Mouse (Mus musculus): ENCODE data around the gene Thap12.

Thap12 gene

DNA sequence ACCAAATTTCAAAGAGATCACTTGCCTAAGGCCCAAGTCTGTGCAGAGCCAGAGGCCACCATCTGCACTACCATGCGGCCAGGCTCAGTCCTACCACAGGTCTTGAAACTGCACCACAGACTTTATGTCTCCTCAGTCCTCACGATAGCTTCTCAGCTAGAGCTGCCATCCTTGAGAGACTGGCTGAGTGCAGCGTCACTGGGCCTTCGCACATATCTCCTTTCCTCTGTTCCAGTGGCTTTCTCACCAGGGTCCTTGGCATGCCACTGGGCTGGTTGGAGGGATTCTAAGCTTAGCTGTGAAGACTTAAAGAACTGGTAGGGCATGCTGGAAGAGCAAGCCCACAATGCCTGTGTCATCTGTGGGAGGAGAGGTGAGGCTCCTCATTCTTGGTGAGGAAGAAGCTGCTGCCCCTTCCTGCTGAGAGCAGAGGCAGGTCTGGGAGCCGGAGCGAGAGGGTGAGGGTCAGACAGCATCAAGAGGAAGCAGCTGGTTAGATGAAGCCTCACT lies 22.8 kb downstream of the Thap12 start:
- ChIA-PET CTCF (interaction anchor here in 1 of 4 experiments (0.6 kb wide), 1 partner anchor 223 kb away, joined by 7 read pairs; no protein-coding TSS in a partner anchor), POLR2A (interaction anchor here in 1 of 4 experiments (1.5 to 1.8 kb wide), 3 partner anchors 9 to 69 kb away, joined by 3 to 6 read pairs (median 5); partner anchors contain the start of gene Emsy)

DNA sequence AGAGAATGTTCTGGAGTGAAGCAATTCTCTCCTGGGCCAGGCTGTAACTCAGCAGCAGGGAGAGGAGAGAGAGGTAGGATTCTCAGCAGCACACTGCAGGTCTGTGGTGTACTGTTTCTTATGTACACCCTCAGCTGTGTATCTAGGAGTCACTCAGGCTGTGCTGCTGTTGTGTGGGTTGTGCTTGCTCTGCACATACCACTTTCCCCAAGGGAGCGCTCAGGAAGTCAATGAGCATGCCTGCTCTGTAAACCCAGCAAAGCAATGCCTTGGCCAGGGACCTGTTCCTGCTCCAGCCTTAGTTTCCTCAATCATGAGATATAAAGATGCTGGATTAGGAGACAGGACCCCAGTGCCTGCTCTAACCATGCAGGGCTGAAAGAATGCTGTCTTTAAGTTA lies 25.1 kb downstream of the Thap12 start:
- POLR2A ChIA-PET = no interaction called here

GRCm38 (mm10) chr7:98728499-98728898 lies 25.6 kb downstream of the Thap12 start:
- ChIA-PET CTCF (interaction anchor here in 3 of 4 experiments (0.7 to 2.2 kb wide), 6 partner anchors 15 to 183 kb away, joined by 3 to 22 read pairs (median 6); no protein-coding TSS in a partner anchor), POLR2A (interaction anchor here in 2 of 4 experiments (0.6 to 2.0 kb wide), 4 partner anchors 24 to 601 kb away, joined by 3 to 5 read pairs (median 3); partner anchors contain the start of gene Thap12 (in 1 of the 2))

More for the DNA sequence above, 25.1 kb downstream of the Thap12 start:
- CTCF ChIA-PET = interaction anchor here in 1 of 4 experiments (0.6 kb wide), 1 partner anchor 367 kb away, joined by 4 read pairs; the partner anchor contains the start of gene Tsku

DNA sequence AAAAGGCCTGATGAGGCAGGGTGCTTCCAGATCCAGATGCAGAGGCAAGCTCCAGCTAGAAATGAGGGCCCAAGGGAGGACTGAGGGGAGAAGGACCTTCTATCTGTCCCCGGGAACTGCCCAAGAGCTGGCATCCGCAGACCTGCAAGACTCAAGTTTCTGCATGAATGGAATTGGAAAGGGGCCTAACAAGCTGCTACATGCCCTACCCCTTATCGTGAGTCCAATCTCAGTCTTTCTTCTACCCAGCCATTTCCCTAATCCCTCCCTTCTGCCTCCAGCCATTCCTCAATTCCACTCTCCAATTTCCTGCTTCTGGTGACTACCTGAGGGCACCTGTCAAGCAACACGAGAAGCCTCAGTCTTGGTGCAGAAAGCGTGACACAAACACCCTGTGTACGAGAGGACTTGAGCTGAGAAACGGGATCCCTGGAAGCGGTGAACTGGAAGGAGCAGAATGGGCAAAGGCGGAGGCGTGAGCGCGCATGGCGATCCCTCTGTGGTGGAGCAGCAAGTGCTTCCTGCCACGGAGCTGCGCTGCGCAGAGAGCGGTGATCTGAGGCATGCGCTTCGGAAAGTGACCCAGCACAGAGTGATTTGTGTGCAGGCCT lies 26.9 kb downstream of the Thap12 start:
- POLR2A ChIA-PET = interaction anchor here (0.8 to 2.0 kb wide), 12 partner anchors 14 to 982 kb away, joined by 3 to 6 read pairs (median 3); partner anchors contain the start of genes Emsy (in 2 of the 4), Thap12 (in 1 of the 4) and Uvrag (in 1 of the 4)
- CTCF ChIA-PET = interaction anchor here (0.6 to 2.2 kb wide), 19 partner anchors 10 to 577 kb away, joined by 3 to 22 read pairs (median 3); no protein-coding TSS in a partner anchor

GRCm38 (mm10) chr7:98733958-98734357 lies 31.1 kb downstream of the Thap12 start:
- CTCF ChIA-PET = interaction anchor here (0.6 to 3.2 kb wide), 7 partner anchors 9 to 324 kb away, joined by 3 to 11 read pairs (median 3); no protein-coding TSS in a partner anchor
- POLR2A ChIA-PET = interaction anchor here in 2 of 4 experiments (0.8 to 1.5 kb wide), 5 partner anchors 12 to 1469 kb away, joined by 3 to 6 read pairs (median 3); partner anchors contain the start of gene Thap12 (in 1 of the 2)

DNA sequence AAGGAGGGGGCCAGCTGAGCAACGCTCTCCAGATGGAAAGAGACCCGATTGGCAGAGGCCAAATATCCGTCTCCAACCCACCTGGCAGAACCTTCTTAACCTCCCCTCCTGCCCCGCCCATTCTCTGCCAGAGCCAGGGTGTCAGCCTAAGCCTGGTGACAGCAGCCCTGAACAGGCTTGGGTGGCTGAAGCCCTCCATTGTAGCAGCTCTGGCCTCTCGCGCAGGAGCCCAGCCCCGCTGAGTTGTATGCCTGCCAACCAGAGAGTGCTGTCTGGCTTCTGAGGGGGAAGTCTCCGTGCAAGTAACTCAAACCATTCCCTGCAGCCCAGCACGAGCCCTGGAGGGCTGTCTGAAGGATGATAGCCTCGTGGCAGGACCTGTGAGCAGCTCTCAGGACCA lies 32.0 kb downstream of the Thap12 start:
- CTCF ChIA-PET = interaction anchor here (0.6 to 3.2 kb wide), 8 partner anchors 9 to 279 kb away, joined by 3 to 11 read pairs (median 3); no protein-coding TSS in a partner anchor
- POLR2A ChIA-PET = interaction anchor here in 2 of 4 experiments (1.0 to 1.5 kb wide), 3 partner anchors 31 to 80 kb away, joined by 3 to 6 read pairs (median 3); partner anchors contain the start of gene Thap12 (in 1 of the 2)

DNA sequence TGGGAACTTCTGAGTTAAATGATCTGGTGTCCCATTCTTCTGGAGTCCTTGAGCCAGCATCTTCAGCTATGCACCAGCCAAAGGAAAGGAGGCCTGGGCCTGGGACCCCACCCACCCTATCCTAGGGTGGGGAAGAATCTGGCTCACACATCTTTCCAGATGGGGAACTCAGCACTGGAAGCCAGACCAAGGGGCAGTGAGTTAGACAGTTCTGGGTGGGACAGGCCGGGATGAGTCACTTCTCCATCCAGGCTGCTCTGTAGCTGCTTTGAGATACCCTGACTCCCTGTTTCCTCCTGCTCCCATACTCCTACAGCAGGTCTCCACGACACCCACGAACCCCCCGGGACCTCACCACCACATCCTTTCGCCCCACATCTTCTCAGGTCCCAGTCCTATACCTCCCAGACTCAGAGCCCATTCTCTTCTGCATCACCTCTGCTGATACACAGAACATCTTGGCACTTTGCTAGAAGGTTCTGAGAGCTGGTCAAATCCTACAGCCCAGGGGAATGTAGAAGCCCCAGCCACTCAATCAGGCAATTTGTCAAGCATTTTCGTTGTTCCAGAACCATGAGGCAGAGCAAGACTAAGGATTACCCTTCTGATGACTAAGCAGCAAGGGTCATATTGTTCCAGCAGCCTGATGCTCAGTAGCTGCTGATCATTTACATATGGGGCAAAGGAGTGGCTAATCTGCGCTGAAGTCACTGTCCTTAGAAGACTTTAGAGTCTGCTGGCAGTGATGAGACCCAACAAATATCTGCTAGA lies 34.1 kb downstream of the Thap12 start:
- POLR2A ChIA-PET = interaction anchor here in 2 of 4 experiments (0.6 to 2.1 kb wide), 5 partner anchors 32 to 327 kb away, joined by 3 to 7 read pairs (median 3); partner anchors contain the start of gene Thap12 (in 1 of the 2)
- CTCF ChIA-PET = interaction anchor here in 2 of 4 experiments (0.9 to 3.2 kb wide), 4 partner anchors 8 to 342 kb away, joined by 3 to 11 read pairs (median 4); no protein-coding TSS in a partner anchor

DNA sequence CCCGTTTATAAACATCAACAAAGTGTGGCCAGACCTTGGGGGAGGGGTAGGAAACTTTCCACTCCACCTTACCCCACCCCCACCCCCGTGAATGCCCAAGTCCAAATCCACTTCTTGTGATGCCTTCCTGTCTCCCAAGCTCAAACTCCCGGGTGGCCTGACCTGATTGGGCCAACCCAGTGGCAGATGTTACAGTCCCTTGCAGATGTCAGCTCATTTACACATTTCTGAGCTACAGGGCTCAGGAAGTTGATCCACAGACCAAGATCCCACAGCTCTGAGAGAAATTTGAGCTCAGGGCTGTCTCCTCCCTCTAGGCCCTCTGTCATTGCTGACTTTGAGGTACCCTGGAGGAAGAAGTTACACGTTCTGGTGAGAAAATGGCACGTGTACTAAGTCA lies 37.5 kb downstream of the Thap12 start:
- ChIA-PET POLR2A (interaction anchor here in 2 of 4 experiments (0.6 to 2.0 kb wide), 5 partner anchors 9 to 123 kb away, joined by 3 to 6 read pairs (median 3); partner anchors contain the start of gene Wnt11 (in 1 of the 2)), CTCF (interaction anchor here in 3 of 4 experiments (0.6 to 1.8 kb wide), 10 partner anchors 9 to 592 kb away, joined by 3 to 7 read pairs (median 4); no protein-coding TSS in a partner anchor)

- ChIA-PET POLR2A (interaction anchor here in 1 of 4 experiments (0.8 to 1.5 kb wide), 2 partner anchors 40 to 93 kb away, joined by 3 read pairs; partner anchors contain the start of gene Thap12), CTCF (interaction anchor here (0.6 to 2.6 kb wide), 37 partner anchors 8 to 617 kb away, joined by 3 to 23 read pairs (median 4); partner anchors contain the start of gene Wnt11 (in 1 of the 4))
Measured at GRCm38 (mm10) chr7:98743312-98743711, 40.4 kb downstream of the Thap12 start.

GRCm38 (mm10) chr7:98750404-98750803 lies 47.5 kb downstream of the Thap12 start:
- ChIA-PET CTCF (interaction anchor here in 1 of 4 experiments (0.6 kb wide), 1 partner anchor 500 kb away, joined by 3 read pairs; no protein-coding TSS in a partner anchor), POLR2A (interaction anchor here in 1 of 4 experiments (1.1 kb wide), 1 partner anchor 8 kb away, joined by 4 read pairs; no protein-coding TSS in a partner anchor)

GRCm38 (mm10) chr7:98752680-98753079 lies 49.8 kb downstream of the Thap12 start:
- CTCF ChIA-PET = interaction anchor here in 1 of 4 experiments (1.6 kb wide), 1 partner anchor 9 kb away, joined by 3 read pairs; no protein-coding TSS in a partner anchor
- POLR2A ChIA-PET = no interaction called here

- ChIA-PET POLR2A (interaction anchor here in 1 of 4 experiments (1.0 kb wide), 1 partner anchor 100 kb away, joined by 4 read pairs; the partner anchor contains the start of gene Emsy), CTCF (interaction anchor here in 1 of 4 experiments (0.6 kb wide), 1 partner anchor 12 kb away, joined by 3 read pairs; no protein-coding TSS in a partner anchor)
Measured at GRCm38 (mm10) chr7:98756050-98756449, 53.1 kb downstream of the Thap12 start.

- CTCF ChIA-PET = interaction anchor here in 3 of 4 experiments (0.6 to 0.8 kb wide), 5 partner anchors 71 to 415 kb away, joined by 3 to 4 read pairs (median 3); partner anchors contain the start of gene Wnt11 (in 1 of the 3)
- POLR2A ChIA-PET = interaction anchor here in 1 of 4 experiments (1.0 kb wide), 1 partner anchor 100 kb away, joined by 4 read pairs; the partner anchor contains the start of gene Emsy
Measured at GRCm38 (mm10) chr7:98756556-98756955, 53.7 kb downstream of the Thap12 start.

- POLR2A ChIA-PET = interaction anchor here in 2 of 4 experiments (0.5 kb wide), 2 partner anchors 10 to 330 kb away, joined by 3 to 4 read pairs; no protein-coding TSS in a partner anchor
- CTCF ChIA-PET = interaction anchor here in 1 of 4 experiments (1.1 kb wide), 1 partner anchor 76 kb away, joined by 5 read pairs; no protein-coding TSS in a partner anchor
Measured at GRCm38 (mm10) chr7:98760126-98760525, 57.2 kb downstream of the Thap12 start.

DNA sequence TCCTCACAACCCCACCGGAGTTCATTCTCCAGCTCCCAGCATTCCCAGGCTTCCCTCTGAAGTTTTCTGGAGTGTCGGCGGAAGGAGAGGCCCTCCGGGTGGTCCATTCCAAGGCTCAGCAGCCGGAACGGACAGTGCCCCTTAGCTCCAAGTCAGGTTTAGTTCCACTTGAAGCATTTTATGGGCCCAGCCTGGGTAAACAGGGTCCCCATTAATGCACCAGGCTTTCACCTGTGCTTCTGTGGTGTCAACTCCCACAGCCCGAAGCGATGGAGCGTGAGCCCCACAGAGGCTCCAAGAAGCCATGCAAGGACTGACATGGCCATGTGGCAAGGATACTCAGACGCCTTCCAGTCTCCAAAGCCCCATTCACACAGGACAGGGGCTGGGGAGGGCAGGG lies 61.0 kb downstream of the Thap12 start:
- ChIA-PET CTCF (interaction anchor here in 1 of 4 experiments (0.5 kb wide), 1 partner anchor 91 kb away, joined by 3 read pairs; no protein-coding TSS in a partner anchor), POLR2A (interaction anchor here in 1 of 4 experiments (1.6 kb wide), 1 partner anchor 10 kb away, joined by 4 read pairs; no protein-coding TSS in a partner anchor)

- CTCF ChIA-PET = no interaction called here
- POLR2A ChIA-PET = interaction anchor here in 1 of 4 experiments (1.5 kb wide), 1 partner anchor 110 kb away, joined by 3 read pairs; the partner anchor contains the start of gene Emsy
Measured at GRCm38 (mm10) chr7:98767261-98767660, 64.4 kb downstream of the Thap12 start.

Measured in embryonic stem cell, embryonic (primary cell).